Mouse (Mus musculus) kidney, postnatal 25 days (tissue): ENCODE measurements around the gene Ensa.

ENCODE experiments used
- DNase-seq, 2 experiments: peaks; one replicate each; pipeline ENCODE4 v3.0.0; 2021; ENCODE audit warnings: mixed read lengths in 2 of 2

Gene Ensa

GRCm38 (mm10) chr3:95645313-95646235 lies 20.8 kb downstream of the Ensa start:
- DNase-seq: peak; percentile 61 to 67

- no peak for DNase-seq
These were observed 23.2 kb downstream of the Ensa start for GRCm38 (mm10) chr3:95648016-95648415.

- peak in 1 of 2 experiments; percentile 70 for DNase-seq
These were observed 25.7 kb downstream of the Ensa start for GRCm38 (mm10) chr3:95650276-95651032.

DNA sequence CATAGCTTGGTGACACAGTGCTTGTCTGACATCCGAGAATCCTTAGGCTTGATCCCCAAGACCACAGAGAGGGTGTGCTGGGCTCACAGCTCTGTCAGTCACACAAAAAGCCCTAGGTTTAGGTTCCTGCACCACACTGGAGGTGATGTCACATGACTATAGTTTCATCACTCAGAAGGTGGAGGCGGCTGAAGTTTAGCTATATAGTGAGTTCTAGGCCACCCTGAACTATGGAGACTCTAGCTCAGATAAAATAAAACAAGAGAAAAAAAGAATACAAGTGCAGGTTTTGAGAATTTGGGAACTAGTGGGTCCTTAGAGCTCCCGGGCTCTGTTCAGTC lies 26.2 kb downstream of the Ensa start:
- no peak for DNase-seq

- DNase-seq: no peak
These were observed 26.8 kb downstream of the Ensa start for GRCm38 (mm10) chr3:95651391-95652203.

- DNase-seq: no peak
These were observed 27.5 kb downstream of the Ensa start for GRCm38 (mm10) chr3:95652204-95652811.

GRCm38 (mm10) chr3:95652871-95653270 lies 28.1 kb downstream of the Ensa start:
- DNase-seq: no peak

DNA sequence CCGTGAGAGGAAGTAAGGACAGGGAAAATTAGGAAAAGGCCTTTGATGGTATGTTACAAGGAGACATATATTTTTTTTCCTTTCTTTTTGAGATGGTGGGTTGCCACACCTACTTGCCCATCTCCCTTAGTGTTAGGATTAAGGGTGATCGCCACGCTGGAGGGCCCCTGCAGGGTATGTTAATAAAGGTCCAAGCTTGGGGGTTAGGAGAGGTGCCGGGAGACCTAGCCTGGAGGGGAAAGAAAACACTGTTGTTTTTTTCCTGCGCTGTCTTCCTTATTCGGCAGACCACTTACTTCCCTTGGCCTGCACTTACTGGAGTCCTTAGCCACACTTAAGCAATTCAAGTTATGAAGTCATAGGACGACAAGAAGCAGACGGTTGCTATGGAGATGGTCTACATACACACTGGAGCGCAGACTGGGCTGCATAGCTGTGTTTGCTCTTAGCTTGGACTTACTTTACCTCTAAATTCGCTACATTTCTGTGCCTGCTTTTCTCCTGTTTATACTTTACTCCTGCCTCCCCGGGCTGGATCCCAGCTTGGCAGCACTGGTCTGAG lies 28.8 kb downstream of the Ensa start:
- peak in 1 of 2 experiments; percentile 46 for DNase-seq

DNA sequence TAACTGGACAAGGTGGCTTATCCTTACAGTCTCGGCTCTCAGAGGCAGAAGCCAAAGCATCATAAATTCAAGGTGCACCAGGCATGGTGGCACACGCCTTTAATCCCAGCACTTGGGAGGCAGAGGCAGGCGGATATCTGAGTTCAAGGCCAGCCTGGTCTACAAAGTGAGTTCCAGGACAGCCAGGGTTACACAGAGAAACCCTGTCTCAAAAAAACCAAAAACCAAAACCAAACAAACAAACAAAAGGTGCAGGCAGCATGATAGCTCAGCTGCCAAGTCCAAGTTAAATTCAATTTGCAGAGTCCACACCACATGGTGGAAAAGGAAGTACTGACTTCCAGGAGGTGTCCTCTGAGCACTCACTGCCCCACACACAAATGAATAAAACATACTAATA lies 29.6 kb downstream of the Ensa start:
- DNase-seq: peak in 1 of 2 experiments; percentile 30

GRCm38 (mm10) chr3:95655437-95655836 lies 30.6 kb downstream of the Ensa start:
- peak in 1 of 2 experiments; percentile 53 for DNase-seq

DNA sequence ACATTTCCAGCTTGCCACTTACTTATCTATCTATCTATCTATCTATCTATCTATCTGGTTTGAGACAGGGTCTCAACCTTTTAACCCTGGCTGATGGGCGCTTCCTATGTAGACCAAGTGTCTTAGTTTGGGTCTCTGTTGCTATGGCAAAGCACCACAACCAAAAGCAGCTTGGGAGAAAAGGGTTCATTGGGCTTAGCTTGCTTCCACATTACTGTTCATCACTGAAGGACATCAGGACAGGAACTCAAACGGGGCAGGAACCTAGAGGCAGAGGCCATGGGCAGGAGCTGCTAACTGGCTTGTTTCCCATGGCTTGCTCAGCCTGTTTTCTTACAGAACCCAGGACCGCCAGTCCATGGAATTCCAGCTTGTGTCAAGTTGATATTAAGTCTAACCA lies 32.3 kb downstream of the Ensa start:
- DNase-seq: no peak

GRCm38 (mm10) chr3:95657711-95658110 lies 32.9 kb downstream of the Ensa start:
- DNase-seq: no peak

DNA sequence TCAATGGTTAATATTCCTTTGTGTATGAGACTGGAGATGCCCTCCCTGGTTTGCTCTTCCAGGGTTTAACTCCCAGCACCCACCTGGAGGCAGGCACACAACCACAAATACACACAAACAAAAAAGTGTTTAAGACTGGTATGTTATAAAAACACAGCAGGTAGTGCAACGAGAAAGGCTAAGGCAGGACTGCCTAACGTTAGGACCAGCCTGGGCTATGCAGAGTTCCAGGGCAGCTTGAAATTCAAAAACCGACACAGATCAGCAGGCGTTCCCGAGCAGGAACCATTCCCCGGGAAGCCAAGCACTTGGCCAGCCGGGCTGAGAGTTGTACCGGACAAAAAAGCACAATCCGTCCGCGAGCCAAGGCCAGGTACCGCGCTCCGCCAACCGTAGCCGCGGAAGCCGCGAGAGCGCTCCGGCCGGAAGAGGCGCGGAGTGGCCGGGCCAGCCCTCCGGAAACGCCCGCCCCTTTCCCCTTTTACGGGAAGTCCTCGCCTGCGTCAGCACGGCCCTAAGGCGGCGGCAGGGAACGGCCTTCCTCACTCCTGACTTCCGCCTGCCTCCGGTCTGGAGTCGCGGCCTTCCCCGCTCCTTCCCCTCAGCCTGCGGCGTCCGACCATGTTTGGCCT lies 33.6 kb downstream of the Ensa start, which contains the start of gene Mcl1:
TSS of gene Mcl1 (plus strand) at position 553 of the 632 bp plus-strand sequence.
- peak; percentile 96 to 98 for DNase-seq

DNA sequence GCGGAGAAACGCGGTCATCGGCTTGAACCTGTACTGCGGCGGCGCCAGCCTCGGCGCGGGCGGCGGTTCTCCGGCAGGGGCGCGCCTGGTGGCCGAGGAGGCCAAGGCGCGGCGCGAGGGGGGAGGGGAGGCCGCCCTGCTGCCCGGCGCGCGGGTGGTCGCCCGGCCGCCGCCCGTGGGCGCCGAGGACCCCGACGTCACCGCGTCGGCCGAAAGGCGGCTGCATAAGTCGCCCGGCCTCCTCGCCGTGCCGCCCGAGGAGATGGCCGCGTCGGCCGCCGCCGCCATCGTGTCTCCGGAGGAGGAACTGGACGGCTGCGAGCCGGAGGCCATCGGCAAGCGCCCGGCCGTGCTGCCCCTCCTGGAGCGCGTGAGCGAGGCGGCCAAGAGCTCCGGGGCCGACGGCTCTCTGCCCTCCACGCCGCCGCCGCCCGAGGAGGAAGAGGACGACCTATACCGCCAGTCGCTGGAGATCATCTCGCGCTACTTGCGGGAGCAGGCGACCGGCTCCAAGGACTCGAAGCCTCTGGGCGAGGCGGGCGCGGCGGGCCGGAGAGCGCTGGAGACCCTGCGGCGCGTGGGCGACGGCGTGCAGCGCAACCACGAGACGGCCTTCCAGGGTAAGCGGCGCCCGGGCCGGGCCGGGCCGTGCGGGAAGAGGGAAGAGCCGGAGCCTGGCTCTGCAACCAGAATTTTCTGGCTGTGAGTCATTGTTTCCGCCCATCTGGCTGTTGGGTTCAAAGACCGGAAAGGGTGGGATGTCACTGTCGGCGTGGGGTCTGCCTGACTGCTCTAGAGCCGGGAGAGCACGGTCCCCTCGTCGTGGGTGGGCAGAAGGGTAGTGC lies 34.3 kb downstream of the Ensa start:
- peak; percentile 76 to 88 for DNase-seq

DNA sequence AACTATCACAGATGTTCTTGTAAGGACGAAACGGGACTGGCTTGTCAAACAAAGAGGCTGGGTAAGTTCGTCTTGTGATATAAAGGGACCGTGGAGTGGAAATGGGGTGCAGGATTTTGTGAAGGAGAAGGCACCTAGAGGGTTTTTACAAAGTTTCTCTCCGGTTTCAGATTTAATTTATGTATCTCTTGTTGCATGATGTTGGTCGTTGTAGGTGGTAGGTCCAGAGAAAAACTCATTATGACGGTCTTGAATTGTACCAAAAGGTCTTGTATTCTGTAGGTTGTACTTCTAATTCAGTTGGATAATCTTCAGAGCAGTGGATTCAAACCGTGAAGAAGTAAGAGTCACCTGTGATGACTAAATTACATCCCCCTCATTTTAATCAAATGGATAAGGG lies 35.2 kb downstream of the Ensa start:
- no peak for DNase-seq

- DNase-seq: no peak
These were observed 36.1 kb downstream of the Ensa start for GRCm38 (mm10) chr3:95660788-95661478.

DNA sequence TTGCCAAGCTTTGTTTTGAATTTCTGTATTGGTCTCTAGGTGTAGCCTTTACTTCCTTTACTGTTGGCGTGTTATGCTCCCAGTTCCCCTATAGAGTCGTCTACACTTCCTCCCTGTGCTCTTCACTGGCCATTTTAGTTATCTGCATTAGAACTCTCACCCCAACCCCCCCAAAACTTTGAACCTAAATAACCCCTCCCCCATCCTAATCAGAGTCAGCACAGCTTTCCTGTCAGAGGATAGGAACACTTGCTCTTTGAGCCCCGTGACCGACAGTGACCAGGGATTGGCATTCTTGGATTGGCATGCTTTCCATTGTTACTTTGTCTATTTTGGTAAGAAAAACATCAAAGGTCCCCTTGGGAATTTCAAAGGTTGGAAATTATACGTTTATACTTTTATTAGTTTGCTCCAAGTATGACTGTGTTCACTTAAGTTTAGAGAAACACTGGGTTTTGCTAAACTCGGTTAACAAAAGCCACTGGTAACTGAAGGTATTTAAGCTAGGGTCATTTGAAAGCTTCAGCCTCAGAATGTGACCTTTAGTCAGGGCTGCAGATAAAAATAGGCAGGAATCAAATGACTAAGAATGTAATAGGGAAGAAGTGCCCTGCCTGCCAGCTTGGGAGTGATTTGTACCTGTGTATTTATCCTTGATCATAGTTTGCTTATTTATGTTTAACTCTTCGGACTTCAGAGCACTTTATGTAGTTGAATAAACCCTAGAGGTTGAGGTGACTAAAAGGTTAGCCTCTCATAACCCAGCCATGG lies 37.3 kb downstream of the Ensa start:
- peak; percentile 57 to 71 for DNase-seq

DNA sequence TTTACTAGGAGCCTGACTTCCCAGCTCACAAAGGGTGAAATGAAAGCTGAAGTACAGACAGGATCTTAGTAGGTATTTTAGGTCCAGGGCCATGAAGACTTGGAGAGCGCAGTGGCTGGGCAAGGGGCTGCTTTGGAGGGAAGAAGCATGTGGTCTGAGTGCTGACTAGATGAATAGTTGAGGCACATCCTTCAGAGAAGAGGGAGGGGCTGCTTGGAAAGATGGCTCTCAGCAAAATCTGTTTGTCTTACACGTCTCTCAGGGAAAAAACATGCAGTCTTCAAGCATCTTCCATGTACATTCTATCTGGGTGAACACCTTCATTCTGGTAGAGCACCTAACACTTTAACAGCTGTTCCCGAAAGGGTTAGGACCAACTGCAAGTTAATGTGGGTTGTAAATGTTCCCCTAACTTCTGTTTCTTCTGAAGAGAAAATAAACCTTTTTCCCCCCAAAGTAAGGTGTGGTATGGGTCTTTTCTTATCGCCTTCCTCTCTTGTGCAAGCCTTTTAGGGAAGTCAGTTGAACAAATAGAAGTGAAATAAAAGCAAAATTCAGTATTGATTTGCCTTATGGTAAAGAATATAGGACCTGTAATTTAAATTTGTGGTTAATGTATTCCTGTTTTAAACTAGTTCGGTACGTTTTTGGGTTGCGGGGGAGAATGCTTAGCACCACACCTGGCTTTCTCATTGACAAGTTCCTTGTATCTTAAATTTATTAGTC lies 38.1 kb downstream of the Ensa start:
- DNase-seq: no peak

- no peak for DNase-seq
These were observed 38.7 kb downstream of the Ensa start for GRCm38 (mm10) chr3:95663486-95663885.
